Mouse (Mus musculus) C2C12 (cell line): Measurements from ENCODE around the gene Zkscan2.

Source experiments
- CEBPB ChIP-seq: IDR thresholded peaks from one replicate; pipeline ENCODE4 v1.6.1; 2011; ENCODE audit warnings: low read depth, mild to moderate bottlenecking, control low read depth, moderate library complexity
- CTCF ChIP-seq: IDR thresholded peaks from one replicate; pipeline ENCODE4 v1.5.1; 2011; ENCODE audit not compliant: control insufficient read depth, insufficient read depth, insufficient read length
- MAX ChIP-seq: IDR thresholded peaks from one replicate; pipeline ENCODE4 v1.6.1; 2011; ENCODE audit warnings: mild to moderate bottlenecking, control low read depth
- MYOG ChIP-seq: IDR thresholded peaks from one replicate; pipeline ENCODE4 v1.6.1; 2011; ENCODE audit not compliant: control insufficient read depth, insufficient read length; ENCODE audit errors: extremely low read depth
- USF1 ChIP-seq: IDR thresholded peaks from one replicate; pipeline ENCODE4 v1.6.1; 2011; ENCODE audit warnings: low read depth, mild to moderate bottlenecking, control low read depth, moderate library complexity

GRCm38 (mm10) chr7:123529190-123529589, 28.9 kb upstream of the Zkscan2 start:
- TF ChIP-seq CTCF = no peak
- no peak for TF ChIP-seq MYOG
- no peak for TF ChIP-seq USF1
- TF ChIP-seq MAX = no peak
- no peak for TF ChIP-seq CEBPB
